Mouse (Mus musculus): ENCODE data around the gene Hps1. TPM values are rescaled to one million over a fixed set of nuclear protein-coding genes. Genes with fewer than 3 reads are reported as not detected.
A peak's percentile ranks its signal among the peaks of the same experiment; 100 is the strongest.

The Hps1 gene
- 10.0 and 10.5 TPM in 2 replicates for polyA plus RNA-seq (2014; fragmentation: Nextera tagmentation; extraction: Ambion mirVana)

DNA sequence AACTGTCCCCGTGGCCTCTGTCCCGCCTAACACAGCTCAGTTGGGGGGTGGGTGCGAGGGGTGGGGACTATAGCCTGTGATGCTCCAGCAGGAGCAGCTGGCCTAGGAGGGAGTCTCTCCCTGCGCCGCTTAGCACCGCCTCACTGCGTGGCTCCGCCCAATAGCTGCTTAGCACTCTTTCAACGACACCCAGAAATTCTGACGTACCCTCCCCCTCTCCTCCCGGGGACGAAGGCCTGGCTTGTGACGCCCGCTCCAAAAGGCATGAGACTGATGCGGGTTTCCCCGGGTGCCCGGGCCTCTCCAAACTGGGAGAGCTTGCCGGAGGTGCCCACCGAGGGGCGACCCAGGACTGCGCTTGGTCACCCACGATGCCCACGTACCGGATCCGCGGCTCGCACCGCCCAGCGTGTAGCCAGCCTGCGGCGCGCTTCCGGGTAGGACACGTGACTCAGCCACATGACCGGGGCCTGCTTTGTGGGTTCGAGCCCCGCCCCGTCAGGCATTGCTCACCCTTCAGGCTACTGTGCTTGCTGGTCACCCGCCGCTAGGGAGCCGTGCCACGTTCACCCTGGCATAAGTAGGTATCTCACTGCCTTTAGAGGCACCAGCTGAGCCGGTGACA is at the start of gene Hps1:
Gene Hps1 (minus strand): TSS at position 448 of the 625 bp plus-strand sequence.
- peak within 1 kb of the TSS; percentile 53 for H3K4me3 ChIP-seq (ENCODE audit: low read depth, low read length)
- H3K4me2 ChIP-seq (ENCODE audit: low read depth, severe bottlenecking), result peak within 1 kb of the TSS; percentile 58
- H3K27me3 ChIP-seq (ENCODE audit: control insufficient read depth, insufficient read depth, low read length), result no peaks in the 10 kb centered on the region
- H3K9ac ChIP-seq (ENCODE audit: low read length), result peak within 1 kb of the TSS; percentile 57
- 0 out of 2 replicates have a peak within 1 kb of the TSS, but pooled peaks have one; percentile 21 for H3K27ac ChIP-seq (replicated peaks; ENCODE audit: low read depth, low read length)
- DNase-seq (ENCODE audit: low spot score) (peak; percentile 89), ATAC-seq (ENCODE audit: insufficient number of reproducible peaks, low FRiP score, low TSS enrichment, low read depth) (peak; percentile 94)
- H3K36me3 ChIP-seq (ENCODE audit: control insufficient read depth, insufficient read depth, low read length), result no peaks in the 10 kb centered on the region
- no peaks in the 10 kb centered on the region for H3K4me1 ChIP-seq (ENCODE audit: control insufficient read depth, insufficient read depth, low read length)
- WGBS, result under 1% methylated on average over 43 of the region's 43 CpGs
- no peaks in the 10 kb centered on the region for H3K9me3 ChIP-seq (ENCODE audit: control insufficient read depth, low read length)

DNA sequence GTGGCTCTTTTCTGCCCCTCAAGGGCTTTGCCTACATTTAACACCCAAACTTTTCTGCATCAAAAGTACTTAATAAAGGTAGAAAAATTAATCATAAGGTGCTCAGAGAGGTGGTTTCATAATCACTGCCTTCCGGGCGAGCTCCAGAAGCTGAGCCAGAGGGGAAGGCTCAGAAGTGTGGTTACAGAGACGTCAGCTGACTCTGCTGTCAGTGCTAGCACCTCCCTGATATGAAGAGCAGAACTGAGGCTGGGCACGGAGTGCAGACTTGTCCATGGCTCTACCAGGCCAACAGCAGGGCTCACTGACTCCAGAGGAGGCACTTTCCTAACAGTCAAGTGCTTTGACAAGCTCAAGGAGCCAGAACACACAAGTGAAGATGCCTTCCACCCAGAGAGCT is 49.4 kb upstream of the Hps1 start:
- no peak overlapping the region for H3K27ac ChIP-seq (replicated peaks; ENCODE audit: low read depth, low read length)
- no peaks in the 10 kb centered on the region for H3K9me3 ChIP-seq (ENCODE audit: control insufficient read depth, low read length)
- H3K9ac ChIP-seq (ENCODE audit: low read length), result no peak overlapping the region
- ATAC-seq (ENCODE audit: insufficient number of reproducible peaks, low FRiP score, low TSS enrichment, low read depth), result no peak
- no peaks in the 10 kb centered on the region for H3K4me1 ChIP-seq (ENCODE audit: control insufficient read depth, insufficient read depth, low read length)
- WGBS, result 80% methylated on average over 4 of the region's 4 CpGs
- no peaks in the 10 kb centered on the region for H3K36me3 ChIP-seq (ENCODE audit: control insufficient read depth, insufficient read depth, low read length)
- H3K4me2 ChIP-seq (ENCODE audit: low read depth, severe bottlenecking), result no peak overlapping the region
- no peak for DNase-seq (ENCODE audit: low spot score)
- H3K27me3 ChIP-seq (ENCODE audit: control insufficient read depth, insufficient read depth, low read length), result no peaks in the 10 kb centered on the region
- no peak overlapping the region for H3K4me3 ChIP-seq (ENCODE audit: low read depth, low read length)

DNA sequence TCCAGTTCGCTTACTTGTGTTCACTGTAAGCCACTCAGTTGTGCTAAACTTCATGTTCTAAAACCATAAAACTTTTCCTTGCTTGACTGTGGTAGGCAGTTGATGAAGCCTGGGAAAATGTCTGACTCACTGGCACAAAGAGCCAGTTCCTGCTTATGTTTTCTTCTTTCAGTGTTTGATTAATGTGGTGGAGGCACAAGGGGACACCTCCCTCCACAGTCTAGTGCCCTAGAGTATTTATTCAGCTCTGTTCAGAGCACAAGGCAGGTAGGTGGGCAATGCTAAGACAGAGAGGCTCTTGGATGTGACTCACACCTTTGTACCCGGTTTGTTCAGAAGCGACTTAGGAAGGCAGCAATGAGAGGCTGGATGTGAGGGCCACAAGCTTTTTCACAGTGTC is 48.1 kb upstream of the Hps1 start:
- no peak overlapping the region for H3K4me2 ChIP-seq (ENCODE audit: low read depth, severe bottlenecking)
- H3K9ac ChIP-seq (ENCODE audit: low read length), result no peak overlapping the region
- no peak overlapping the region for H3K27ac ChIP-seq (replicated peaks; ENCODE audit: low read depth, low read length)
- H3K4me3 ChIP-seq (ENCODE audit: low read depth, low read length), result no peak overlapping the region
- 88% methylated on average over 3 of the region's 3 CpGs for WGBS
- H3K36me3 ChIP-seq (ENCODE audit: control insufficient read depth, insufficient read depth, low read length), result no peaks in the 10 kb centered on the region
- H3K4me1 ChIP-seq (ENCODE audit: control insufficient read depth, insufficient read depth, low read length), result no peaks in the 10 kb centered on the region
- H3K9me3 ChIP-seq (ENCODE audit: control insufficient read depth, low read length), result no peaks in the 10 kb centered on the region
- no peak for ATAC-seq (ENCODE audit: insufficient number of reproducible peaks, low FRiP score, low TSS enrichment, low read depth)
- DNase-seq (ENCODE audit: low spot score), result no peak
- no peaks in the 10 kb centered on the region for H3K27me3 ChIP-seq (ENCODE audit: control insufficient read depth, insufficient read depth, low read length)

DNA sequence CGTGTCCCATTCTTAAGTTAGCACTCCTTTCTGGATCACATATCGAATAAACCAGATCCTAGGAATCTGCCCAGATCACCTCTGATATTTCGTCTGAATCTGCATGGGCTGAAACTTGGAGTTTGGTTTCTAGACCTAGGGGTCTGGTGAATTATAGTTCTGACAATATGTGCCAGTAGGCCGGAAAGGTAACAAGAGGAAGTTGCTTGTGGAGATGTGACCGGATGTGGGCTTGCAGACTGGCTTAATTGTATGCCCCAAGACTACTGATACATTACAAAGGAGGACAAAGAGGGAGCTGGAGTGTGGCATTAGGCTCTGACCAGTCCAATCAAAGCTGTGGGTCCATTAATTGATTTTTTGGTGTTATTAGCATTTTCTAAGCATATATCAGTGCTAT is 40.3 kb upstream of the Hps1 start:
- Histone ChIP-seq H3K4me3 (ENCODE audit: low read depth, low read length) (no peak overlapping the region), H3K9ac (ENCODE audit: low read length) (no peak overlapping the region), H3K36me3 (ENCODE audit: control insufficient read depth, insufficient read depth, low read length) (no peaks in the 10 kb centered on the region), H3K9me3 (ENCODE audit: control insufficient read depth, low read length) (no peaks in the 10 kb centered on the region), H3K27me3 (ENCODE audit: control insufficient read depth, insufficient read depth, low read length) (no peaks in the 10 kb centered on the region), H3K27ac (replicated peaks; ENCODE audit: low read depth, low read length) (no peak overlapping the region), H3K4me2 (ENCODE audit: low read depth, severe bottlenecking) (no peak overlapping the region), H3K4me1 (ENCODE audit: control insufficient read depth, insufficient read depth, low read length) (no peaks in the 10 kb centered on the region)
- DNase-seq (ENCODE audit: low spot score), result no peak
- 92% methylated on average over 5 of the region's 5 CpGs for WGBS
- ATAC-seq (ENCODE audit: insufficient number of reproducible peaks, low FRiP score, low TSS enrichment, low read depth), result no peak

DNA sequence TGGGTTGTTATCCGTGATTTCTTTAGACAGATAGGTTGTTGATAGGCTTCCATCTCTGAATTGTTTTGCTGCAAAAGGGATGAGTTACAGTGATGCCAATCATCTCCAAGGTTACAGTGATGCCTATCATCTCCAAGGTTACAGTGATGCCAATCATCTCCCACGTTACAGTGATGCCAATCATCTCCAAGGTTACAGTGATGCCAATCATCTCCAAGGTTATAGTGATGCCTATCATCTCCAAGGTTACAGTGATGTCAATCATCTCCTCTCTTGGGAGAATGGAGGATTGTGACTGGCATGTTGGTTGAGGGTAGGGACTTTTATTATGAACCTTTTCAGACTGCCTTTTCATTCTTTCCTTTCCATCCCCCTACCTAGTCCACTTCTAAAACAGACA is 38.0 kb upstream of the Hps1 start:
- H3K9me3 ChIP-seq (ENCODE audit: control insufficient read depth, low read length), result no peaks in the 10 kb centered on the region
- H3K9ac ChIP-seq (ENCODE audit: low read length), result no peak overlapping the region
- no peaks in the 10 kb centered on the region for H3K27me3 ChIP-seq (ENCODE audit: control insufficient read depth, insufficient read depth, low read length)
- H3K4me2 ChIP-seq (ENCODE audit: low read depth, severe bottlenecking), result no peak overlapping the region
- no peak overlapping the region for H3K4me3 ChIP-seq (ENCODE audit: low read depth, low read length)
- ATAC-seq (ENCODE audit: insufficient number of reproducible peaks, low FRiP score, low TSS enrichment, low read depth), result no peak
- no peak overlapping the region for H3K27ac ChIP-seq (replicated peaks; ENCODE audit: low read depth, low read length)
- no peaks in the 10 kb centered on the region for H3K36me3 ChIP-seq (ENCODE audit: control insufficient read depth, insufficient read depth, low read length)
- DNase-seq (ENCODE audit: low spot score), result no peak
- no peaks in the 10 kb centered on the region for H3K4me1 ChIP-seq (ENCODE audit: control insufficient read depth, insufficient read depth, low read length)
- WGBS, result 76% methylated on average over 2 of the region's 2 CpGs

DNA sequence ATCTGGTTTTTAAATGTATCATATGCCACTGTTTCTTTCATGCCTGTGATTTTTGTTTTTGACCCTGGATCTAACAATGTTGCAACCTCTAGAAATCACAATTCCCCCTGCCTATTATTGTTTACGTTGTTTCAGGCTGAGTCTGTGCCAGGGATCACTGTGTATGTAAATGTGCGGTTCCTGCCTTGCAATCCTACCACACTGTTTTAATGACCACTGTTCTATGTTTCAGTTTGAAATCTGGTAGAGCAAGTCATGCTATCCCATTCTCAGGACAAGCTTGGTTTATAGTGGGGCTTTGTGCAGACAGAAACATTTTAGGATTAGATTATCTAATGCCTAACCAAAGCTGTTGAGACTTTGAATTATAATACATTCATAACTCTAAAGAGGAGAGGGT is 36.5 kb upstream of the Hps1 start:
- Histone ChIP-seq H3K4me1 (ENCODE audit: control insufficient read depth, insufficient read depth, low read length) (no peaks in the 10 kb centered on the region), H3K4me2 (ENCODE audit: low read depth, severe bottlenecking) (no peak overlapping the region), H3K36me3 (ENCODE audit: control insufficient read depth, insufficient read depth, low read length) (no peaks in the 10 kb centered on the region), H3K27ac (replicated peaks; ENCODE audit: low read depth, low read length) (no peak overlapping the region), H3K9ac (ENCODE audit: low read length) (no peak overlapping the region), H3K9me3 (ENCODE audit: control insufficient read depth, low read length) (no peaks in the 10 kb centered on the region), H3K4me3 (ENCODE audit: low read depth, low read length) (no peak overlapping the region), H3K27me3 (ENCODE audit: control insufficient read depth, insufficient read depth, low read length) (no peaks in the 10 kb centered on the region)
- no peak for ATAC-seq (ENCODE audit: insufficient number of reproducible peaks, low FRiP score, low TSS enrichment, low read depth)
- WGBS, result 92% methylated on average over 2 of the region's 2 CpGs
- no peak for DNase-seq (ENCODE audit: low spot score)

DNA sequence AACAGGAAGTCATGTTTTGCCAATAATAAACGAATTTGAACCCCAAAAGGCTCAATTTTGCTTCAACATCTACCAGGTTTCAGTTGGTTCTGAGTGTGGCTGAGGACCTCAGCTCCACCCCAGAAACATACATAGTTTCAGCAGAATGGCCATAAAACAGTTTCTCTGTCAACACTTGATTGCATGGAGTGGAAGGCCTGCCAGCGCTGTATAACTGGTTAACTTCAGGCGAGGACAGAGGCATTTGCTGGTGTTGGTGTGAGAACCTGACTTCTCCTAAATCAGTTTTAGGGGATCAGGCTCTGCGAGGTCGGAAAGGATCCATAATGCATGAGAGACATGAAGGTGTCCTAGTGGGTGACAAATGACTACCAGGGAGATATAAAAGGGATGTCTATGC is 30.4 kb upstream of the Hps1 start:
- H3K4me1 ChIP-seq (ENCODE audit: control insufficient read depth, insufficient read depth, low read length), result peaks cover 10% of the 10 kb centered on the region
- H3K9me3 ChIP-seq (ENCODE audit: control insufficient read depth, low read length), result no peaks in the 10 kb centered on the region
- H3K9ac ChIP-seq (ENCODE audit: low read length), result no peak overlapping the region
- H3K27ac ChIP-seq (replicated peaks; ENCODE audit: low read depth, low read length), result no peak overlapping the region
- DNase-seq (ENCODE audit: low spot score) (no peak), ATAC-seq (ENCODE audit: insufficient number of reproducible peaks, low FRiP score, low TSS enrichment, low read depth) (no peak)
- H3K27me3 ChIP-seq (ENCODE audit: control insufficient read depth, insufficient read depth, low read length), result no peaks in the 10 kb centered on the region
- H3K4me3 ChIP-seq (ENCODE audit: low read depth, low read length), result no peak overlapping the region
- WGBS, result 58% methylated on average over 5 of the region's 5 CpGs
- H3K36me3 ChIP-seq (ENCODE audit: control insufficient read depth, insufficient read depth, low read length), result no peaks in the 10 kb centered on the region
- no peak overlapping the region for H3K4me2 ChIP-seq (ENCODE audit: low read depth, severe bottlenecking)

DNA sequence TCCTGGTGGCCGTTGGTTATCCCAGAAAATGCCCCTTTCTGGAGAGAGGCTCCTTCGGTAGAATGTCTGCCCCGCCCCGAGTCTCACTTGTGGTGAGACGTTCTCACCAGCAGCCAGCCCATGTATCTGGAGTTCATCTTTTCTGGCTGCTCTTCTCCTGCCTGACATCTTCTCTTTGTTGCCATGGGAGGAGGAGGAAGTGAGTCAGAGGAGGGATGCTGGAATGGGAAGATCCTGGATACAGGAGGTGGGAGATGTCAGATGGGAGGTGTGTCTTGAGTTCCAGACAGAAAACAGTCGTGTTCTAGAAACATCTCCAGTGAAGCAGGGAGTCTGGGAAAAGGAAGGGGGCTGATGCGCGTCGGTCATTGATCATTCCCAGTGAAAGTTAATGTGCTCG is 29.7 kb upstream of the Hps1 start:
- H3K4me1 ChIP-seq (ENCODE audit: control insufficient read depth, insufficient read depth, low read length), result peaks cover 10% of the 10 kb centered on the region
- H3K9me3 ChIP-seq (ENCODE audit: control insufficient read depth, low read length), result no peaks in the 10 kb centered on the region
- WGBS, result 86% methylated on average over 10 of the region's 10 CpGs
- H3K27ac ChIP-seq (replicated peaks; ENCODE audit: low read depth, low read length), result no peak overlapping the region
- ATAC-seq (ENCODE audit: insufficient number of reproducible peaks, low FRiP score, low TSS enrichment, low read depth) (no peak), DNase-seq (ENCODE audit: low spot score) (no peak)
- H3K36me3 ChIP-seq (ENCODE audit: control insufficient read depth, insufficient read depth, low read length), result no peaks in the 10 kb centered on the region
- no peak overlapping the region for H3K4me2 ChIP-seq (ENCODE audit: low read depth, severe bottlenecking)
- no peak overlapping the region for H3K9ac ChIP-seq (ENCODE audit: low read length)
- H3K27me3 ChIP-seq (ENCODE audit: control insufficient read depth, insufficient read depth, low read length), result no peaks in the 10 kb centered on the region
- H3K4me3 ChIP-seq (ENCODE audit: low read depth, low read length), result no peak overlapping the region

DNA sequence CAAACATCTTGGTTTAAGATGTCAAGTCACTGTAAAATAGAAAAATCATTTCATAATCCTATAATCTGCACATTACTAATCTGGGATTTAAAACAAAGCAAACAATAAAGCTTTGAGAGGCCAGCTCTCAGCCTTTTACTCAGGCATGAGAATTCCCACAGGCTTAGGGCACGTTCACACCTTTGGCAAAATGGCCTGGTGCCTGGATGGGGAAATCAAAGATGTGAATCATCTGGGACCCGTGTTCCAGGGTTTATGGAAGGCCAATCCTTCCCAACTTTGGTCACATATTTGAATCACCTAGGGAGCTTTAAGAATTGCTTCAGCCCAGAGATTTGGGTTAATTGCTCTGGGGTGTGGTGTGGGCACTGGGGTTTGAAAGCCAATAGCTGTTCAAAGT is 18.1 kb upstream of the Hps1 start:
- peaks cover 8% of the 10 kb centered on the region; the same call in 1 of the 2 replicates for H3K4me1 ChIP-seq (ENCODE audit: control insufficient read depth, insufficient read depth, low read length)
- DNase-seq (ENCODE audit: low spot score) (no peak), ATAC-seq (ENCODE audit: insufficient number of reproducible peaks, low FRiP score, low TSS enrichment, low read depth) (no peak)
- H3K9ac ChIP-seq (ENCODE audit: low read length), result no peak overlapping the region
- no peaks in the 10 kb centered on the region for H3K36me3 ChIP-seq (ENCODE audit: control insufficient read depth, insufficient read depth, low read length)
- H3K4me2 ChIP-seq (ENCODE audit: low read depth, severe bottlenecking), result no peak overlapping the region
- whole genome bisulfite sequencing, result 29% methylated on average over 2 of the region's 2 CpGs
- H3K27ac ChIP-seq (replicated peaks; ENCODE audit: low read depth, low read length), result no peak overlapping the region
- H3K4me3 ChIP-seq (ENCODE audit: low read depth, low read length), result no peak overlapping the region
- no peaks in the 10 kb centered on the region for H3K9me3 ChIP-seq (ENCODE audit: control insufficient read depth, low read length)
- H3K27me3 ChIP-seq (ENCODE audit: control insufficient read depth, insufficient read depth, low read length), result no peaks in the 10 kb centered on the region
